Mouse (Mus musculus) heart, postnatal 0 days (tissue): ENCODE measurements at regions not wholly inside any gene's neighbourhood (a gene's known extent, or its start where the extent isn't known, plus 50 kb on each side); places are given as distances from the start of the nearest gene placed in this dataset.
A peak's percentile ranks its signal among the peaks of the same experiment; 100 is the strongest.

Source experiments
- ATAC-seq: fragments of 200-750 bp; cut with Nextera tagmentation; 2 replicates; pipeline ENCODE4 v1.8.0; 2017; ENCODE audit warnings: low read depth, moderate number of reproducible peaks, moderate library complexity; ENCODE audit not compliant: insufficient read depth
- DNase-seq: peaks from one replicate; pipeline ENCODE4 v3.0.0-alpha.2; 2016; ENCODE audit warnings: low spot score
- H3K27ac ChIP-seq: fragments of 300-500 bp; sonication (generic); 2 replicates; pipeline ENCODE4 v1.5.1; 2014; ENCODE audit warnings: low read depth, mild to moderate bottlenecking
- H3K27me3 ChIP-seq: fragments of 300-500 bp; sonication (generic); 2 replicates; pipeline ENCODE4 v1.6.1; 2014; ENCODE audit warnings: low read length, mixed read lengths; ENCODE audit not compliant: control insufficient read depth, insufficient read depth
- H3K36me3 ChIP-seq: fragments of 300-500 bp; sonication (generic); replicated peaks from 2 replicates; pipeline ENCODE4 v1.6.1; 2014; ENCODE audit warnings: low read length, mixed read lengths; ENCODE audit not compliant: control insufficient read depth, insufficient read depth
- H3K4me1 ChIP-seq: fragments of 300-500 bp; sonication (generic); 2 replicates; pipeline ENCODE4 v1.6.1; 2014; ENCODE audit warnings: antibody characterized with exemption; ENCODE audit not compliant: control insufficient read depth, insufficient read depth
- H3K4me2 ChIP-seq: fragments of 300-500 bp; sonication (generic); 2 replicates; pipeline ENCODE4 v1.6.1; 2014; ENCODE audit warnings: low read depth, mild to moderate bottlenecking, low read length, moderate library complexity
- H3K4me3 ChIP-seq: fragments of 300-500 bp; sonication (generic); 2 replicates; pipeline ENCODE4 v1.5.1; 2014; ENCODE audit warnings: low read depth, low read length
- H3K9ac ChIP-seq: fragments of 300-500 bp; sonication (generic); replicated peaks from 2 replicates; pipeline ENCODE4 v1.6.1; 2014; ENCODE audit warnings: low read depth, low read length, mixed read lengths
- H3K9me3 ChIP-seq: fragments of 300-500 bp; sonication (generic); replicated peaks from 2 replicates; pipeline ENCODE4 v1.6.1; 2016; ENCODE audit warnings: low read length; ENCODE audit not compliant: control insufficient read depth
- CTCF ChIP-seq: IDR thresholded peaks from 2 replicates; pipeline ENCODE4 v1.5.1; 2016; ENCODE audit warnings: antibody characterized with exemption, control low read depth, low read depth
- EP300 ChIP-seq: IDR thresholded peaks from 2 replicates; pipeline ENCODE4 v1.6.1; 2016; ENCODE audit warnings: antibody characterized with exemption, low read depth
- WGBS: fragments of 180-500 bp; shearing (Covaris S2); extraction: QIAGEN DNeasy Blood & Tissue Kit; methylation state at CpG from one replicate; pipeline ENCODE4 v1.1.7; 2014; 5-methylcytosine and 5-hydroxymethylcytosine counted together

DNA sequence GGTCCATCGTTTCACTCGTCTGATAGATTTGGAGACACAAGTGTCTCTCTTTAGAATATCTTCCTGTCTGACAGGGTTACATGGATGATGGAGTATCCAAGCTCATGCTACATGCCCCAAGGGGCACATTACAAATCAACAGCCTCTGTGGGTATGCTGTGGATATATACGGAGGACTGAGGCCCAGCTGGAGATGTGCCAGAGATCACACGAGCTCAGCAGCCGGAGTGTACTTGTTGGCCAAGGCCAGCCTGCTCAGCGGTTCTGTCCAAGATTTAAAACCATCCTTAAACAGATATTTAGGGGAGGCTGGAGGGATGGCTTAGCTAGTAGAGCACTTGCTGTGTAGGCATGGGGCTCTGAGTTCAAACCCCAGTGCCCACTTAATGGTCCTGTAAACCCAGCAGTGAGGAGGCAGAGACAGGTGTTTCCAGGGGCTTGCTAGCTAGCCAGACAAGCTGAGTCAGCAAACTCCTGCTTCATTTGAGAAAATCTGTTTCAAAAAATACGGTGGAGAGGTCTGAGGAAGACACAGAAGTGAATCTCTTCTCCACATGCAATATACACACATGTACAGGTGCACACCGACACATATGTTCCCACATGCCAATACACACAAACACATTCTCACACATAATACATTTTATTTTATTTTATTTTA, 85.6 kb upstream of the Aldh1b1 start:
- Histone ChIP-seq H3K4me3 (no peak overlapping the region), H3K4me1 (no peaks in the 10 kb centered on the region), H3K27me3 (no peaks in the 10 kb centered on the region), H3K4me2 (no peak overlapping the region), H3K9ac (no peak overlapping the region), H3K27ac (no peak overlapping the region), H3K36me3 (no peaks in the 10 kb centered on the region), H3K9me3 (no peaks in the 10 kb centered on the region)
- DNase-seq, result no peak
- WGBS, result 33% methylated on average over 8 of the region's 8 CpGs
- TF ChIP-seq CTCF, result no peak
- TF ChIP-seq EP300, result no peak
- ATAC-seq, result no peak

DNA sequence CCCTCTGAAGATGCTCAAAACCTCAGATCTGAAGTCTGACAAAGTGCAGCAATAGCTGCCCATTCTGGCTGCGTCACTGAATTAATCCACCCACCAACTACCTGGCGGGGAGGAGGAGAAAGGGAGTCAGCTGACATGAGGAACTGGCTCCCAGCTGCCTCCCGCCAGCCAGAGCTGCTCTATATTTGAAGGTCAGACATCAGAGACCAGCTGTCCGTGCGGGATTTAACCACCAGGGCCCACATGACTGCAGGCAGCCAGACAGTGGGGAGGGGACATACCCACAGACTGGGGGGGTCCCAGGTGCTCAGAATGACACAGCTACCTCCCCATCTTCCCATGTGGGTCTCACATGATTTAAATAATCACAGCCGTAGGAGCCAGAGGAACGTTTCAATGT, 94.8 kb upstream of the Aldh1b1 start:
- TF ChIP-seq EP300 (no peak), CTCF (no peak)
- H3K27me3 ChIP-seq, result no peaks in the 10 kb centered on the region
- no peak for ATAC-seq
- DNase-seq, result no peak
- H3K4me1 ChIP-seq, result no peaks in the 10 kb centered on the region
- H3K27ac ChIP-seq, result no peak overlapping the region
- no peak overlapping the region for H3K4me3 ChIP-seq
- WGBS, result 37% methylated on average over 7 of the region's 7 CpGs
- no peaks in the 10 kb centered on the region; the same call in 1 of the 2 replicates for H3K9me3 ChIP-seq
- H3K36me3 ChIP-seq, result no peaks in the 10 kb centered on the region
- no peak overlapping the region for H3K9ac ChIP-seq
- no peak overlapping the region for H3K4me2 ChIP-seq

- 78% methylated on average over 3 of the region's 3 CpGs for WGBS
- Histone ChIP-seq H3K9ac (no peak overlapping the region), H3K27me3 (no peaks in the 10 kb centered on the region), H3K4me3 (no peak overlapping the region), H3K36me3 (no peaks in the 10 kb centered on the region), H3K27ac (no peak overlapping the region), H3K9me3 (no peaks in the 10 kb centered on the region; the same call in 1 of the 2 replicates), H3K4me1 (no peaks in the 10 kb centered on the region), H3K4me2 (no peak overlapping the region)
- DNase-seq (no peak), ATAC-seq (no peak)
- no peak for TF ChIP-seq CTCF
- no peak for TF ChIP-seq EP300
Measured at GRCm38 (mm10) chr4:45699601-45700000, 99.2 kb upstream of the Aldh1b1 start.

DNA sequence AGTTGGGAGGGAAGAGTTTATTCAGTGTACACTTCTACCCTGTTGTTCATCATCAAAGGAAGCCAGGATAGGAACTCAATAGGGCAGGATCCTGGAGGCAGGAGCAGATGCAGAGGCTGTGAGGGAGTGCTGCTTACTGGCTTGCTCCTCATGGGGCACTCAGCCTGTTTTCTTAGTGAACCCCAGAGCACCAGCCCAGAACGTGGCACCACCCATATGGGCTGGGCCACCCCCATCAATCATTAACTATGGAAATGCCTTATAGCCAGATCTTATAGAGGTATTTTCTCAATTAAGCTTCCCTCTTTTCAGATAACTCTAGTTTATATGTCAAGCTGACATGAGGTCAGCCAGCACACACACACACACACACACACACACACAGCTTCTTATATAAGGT, 103.6 kb upstream of the Aldh1b1 start:
- DNase-seq (no peak), ATAC-seq (no peak)
- peaks cover 3% of the 10 kb centered on the region; the same call in 1 of the 2 replicates for H3K4me1 ChIP-seq
- no peak for TF ChIP-seq EP300
- TF ChIP-seq CTCF, result no peak
- H3K27ac ChIP-seq, result no peak overlapping the region
- no peak overlapping the region for H3K9ac ChIP-seq
- H3K4me2 ChIP-seq, result no peak overlapping the region
- 0 out of 2 replicates have a peak, but pooled peaks cover 5% of the 10 kb centered on the region for H3K9me3 ChIP-seq
- 33% methylated on average over 1 of the region's 1 CpGs for WGBS
- no peak overlapping the region for H3K4me3 ChIP-seq
- H3K27me3 ChIP-seq, result no peaks in the 10 kb centered on the region
- H3K36me3 ChIP-seq, result no peaks in the 10 kb centered on the region

DNA sequence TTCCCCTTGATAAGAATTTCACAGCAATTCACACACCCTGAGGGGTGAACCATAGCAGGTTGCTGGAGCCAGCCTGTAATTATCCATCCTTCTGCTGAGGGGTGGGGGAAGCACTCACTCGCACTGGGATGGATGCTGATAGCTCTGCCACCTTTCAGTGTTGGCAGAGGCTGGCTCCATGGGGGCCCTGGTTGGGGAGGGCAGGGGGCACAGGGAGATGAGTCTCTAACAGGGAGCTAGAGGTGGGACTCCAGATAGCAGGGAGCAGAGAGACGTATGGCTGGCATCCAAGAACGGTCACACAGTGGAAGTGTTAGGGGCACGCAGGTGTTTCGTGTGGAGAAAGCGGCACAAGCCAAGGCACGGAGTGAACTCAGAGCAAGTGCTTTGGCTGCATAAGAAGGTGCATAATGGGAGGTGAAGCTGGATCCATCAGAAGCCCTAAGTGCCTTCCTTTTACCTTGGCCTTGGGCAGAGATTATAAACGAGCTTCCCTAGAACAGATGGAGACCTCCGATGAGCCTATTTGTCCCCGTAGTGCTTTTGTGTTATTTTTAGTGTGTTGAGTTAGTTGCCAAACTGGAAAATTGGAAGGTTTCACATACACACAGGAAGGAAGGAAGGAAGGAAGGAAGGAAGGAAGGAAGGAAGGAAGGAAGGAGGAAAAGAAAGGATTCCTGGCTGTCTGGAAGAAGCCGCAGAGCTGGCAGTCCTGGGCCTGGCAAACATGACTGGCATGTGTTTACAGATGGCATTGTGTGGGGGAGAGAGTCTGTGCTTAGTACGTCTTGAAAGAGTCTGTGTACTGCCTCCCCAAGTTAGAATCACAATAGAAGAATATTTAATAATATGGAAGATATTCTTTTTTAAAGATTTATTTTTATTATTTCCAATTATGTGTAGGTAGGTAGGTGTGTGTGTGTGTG, 108.6 kb upstream of the Aldh1b1 start:
- Histone ChIP-seq H3K27ac (no peak overlapping the region), H3K9me3 (0 out of 2 replicates have a peak, but pooled peaks cover 5% of the 10 kb centered on the region), H3K4me3 (no peak overlapping the region), H3K36me3 (no peaks in the 10 kb centered on the region), H3K4me2 (no peak overlapping the region), H3K27me3 (no peaks in the 10 kb centered on the region), H3K4me1 (peaks cover 9% of the 10 kb centered on the region; the same call in 1 of the 2 replicates), H3K9ac (no peak overlapping the region)
- ATAC-seq (0 out of 2 replicates have a peak, but pooled peaks have one; percentile 6), DNase-seq (no peak)
- 33% methylated on average over 12 of the region's 12 CpGs for WGBS
- TF ChIP-seq EP300 (no peak), CTCF (no peak)
